Mouse (Mus musculus) G1E (cell line): ENCODE measurements around the gene Sfxn1. TPM values are rescaled to one million over a fixed set of nuclear protein-coding genes. Genes with fewer than 3 reads are reported as not detected.

ENCODE experiments used
- ATAC-seq: 2 replicates; pipeline ENCODE4 v1.8.0; 2016; ENCODE audit warnings: mild to moderate bottlenecking; ENCODE audit not compliant: insufficient number of reproducible peaks, poor library complexity, low FRiP score, severe bottlenecking; ENCODE audit errors: extremely low read depth
- DNase-seq: peaks from one replicate; pipeline ENCODE4 v3.0.0; 2012; ENCODE audit warnings: low spot score
- H3K27me3 ChIP-seq: 2 replicates; pipeline ENCODE4 v1.6.1; 2012; ENCODE audit warnings: mild to moderate bottlenecking, low read length, inconsistent platforms; ENCODE audit not compliant: insufficient read depth
- H3K36me3 ChIP-seq: replicated peaks from 2 replicates; pipeline ENCODE3; 2012; ENCODE audit warnings: mild to moderate bottlenecking, inconsistent platforms
- H3K4me1 ChIP-seq: 2 replicates; pipeline ENCODE4 v1.6.1; 2012; ENCODE audit warnings: low read depth, low read length, inconsistent platforms, mixed read lengths; ENCODE audit not compliant: insufficient read depth
- H3K4me3 ChIP-seq: 2 replicates; pipeline ENCODE4 v1.5.1; 2012; ENCODE audit warnings: low read depth, mild to moderate bottlenecking, inconsistent platforms, low read length, moderate library complexity, mixed read lengths
- H3K9me3 ChIP-seq: replicated peaks from 2 replicates; pipeline ENCODE4 v1.6.1; 2012; ENCODE audit warnings: inconsistent platforms
- CTCF ChIP-seq: IDR thresholded peaks from 2 replicates; pipeline ENCODE4 v1.5.1; 2012; ENCODE audit warnings: low read depth, low read length, inconsistent platforms, mixed read lengths
- GATA1 ChIP-seq: IDR thresholded peaks from 2 replicates; pipeline ENCODE4 v1.6.1; 2012; ENCODE audit warnings: borderline replicate concordance, low read length, inconsistent platforms, mixed read lengths
- GATA2 ChIP-seq: IDR thresholded peaks from 2 replicates; pipeline ENCODE4 v1.6.1; 2012; ENCODE audit warnings: low read depth, low read length, inconsistent platforms, borderline replicate concordance
- POLR2AphosphoS5 ChIP-seq: IDR thresholded peaks from 2 replicates; pipeline ENCODE4 v1.6.1; 2012; ENCODE audit warnings: low read depth, low read length, inconsistent platforms; ENCODE audit not compliant: insufficient replicate concordance
- TAL1 ChIP-seq: conservative IDR thresholded peaks from 2 replicates; pipeline ENCODE4 v1.6.1; 2012; ENCODE audit warnings: low read depth, low read length, inconsistent platforms, mixed read lengths
- polyA plus RNA-seq: library from polyadenylated mRNA; stranded (reverse); fragments of >175 nt; gene quantifications from 2 replicates; pipeline ENCODE4 v1.2.3, GENCODE M21; 2012
- total RNA-seq, 2 experiments: library from RNA; stranded (forward) in 1 of 2; stranded (reverse) in 1 of 2; fragments of 200-1000 nt in 1 of 2; fragments of >200 nt in 1 of 2; fragmentation: Nextera tagmentation in 1 of 2; gene quantifications; 2 replicates each; pipeline ENCODE4 v1.2.3; 2014 to 2017

Sfxn1 gene
- total and polyA plus RNA-seq, 3 experiments: 27.8 to 150 (median 89.2) TPM

DNA sequence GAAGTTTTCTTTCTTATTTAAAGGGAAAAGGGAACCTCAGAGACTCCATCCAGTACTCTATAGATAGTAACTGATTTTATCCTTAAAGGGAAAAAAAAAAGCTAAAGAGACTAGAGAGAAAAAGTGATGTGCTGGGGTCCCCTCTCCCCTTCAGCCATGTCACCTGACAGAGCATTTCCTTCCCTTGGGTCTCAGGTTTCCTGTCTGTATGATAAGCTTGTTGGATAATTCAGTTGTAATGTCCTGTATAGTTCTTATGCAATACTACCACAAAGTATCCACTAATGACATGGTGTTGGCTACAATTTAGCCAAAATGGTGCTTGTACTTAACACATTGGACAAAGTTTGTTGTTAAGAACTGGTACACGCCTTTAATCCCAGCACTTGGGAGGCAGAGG lies 9.1 kb downstream of the Sfxn1 start:
- peaks cover 21% of the 10 kb centered on the region for H3K4me1 ChIP-seq
- H3K36me3 ChIP-seq: peaks cover 90% of the 10 kb centered on the region
- DNase-seq: no peak
- TF ChIP-seq TAL1: no peak
- TF ChIP-seq POLR2AphosphoS5: no peak
- TF ChIP-seq GATA2: no peak
- no peak for TF ChIP-seq GATA1
- TF ChIP-seq CTCF: no peak
- H3K4me3 ChIP-seq: no peak overlapping the region
- ATAC-seq: no peak
- H3K27me3 ChIP-seq: no peaks in the 10 kb centered on the region
- H3K9me3 ChIP-seq: no peaks in the 10 kb centered on the region

DNA sequence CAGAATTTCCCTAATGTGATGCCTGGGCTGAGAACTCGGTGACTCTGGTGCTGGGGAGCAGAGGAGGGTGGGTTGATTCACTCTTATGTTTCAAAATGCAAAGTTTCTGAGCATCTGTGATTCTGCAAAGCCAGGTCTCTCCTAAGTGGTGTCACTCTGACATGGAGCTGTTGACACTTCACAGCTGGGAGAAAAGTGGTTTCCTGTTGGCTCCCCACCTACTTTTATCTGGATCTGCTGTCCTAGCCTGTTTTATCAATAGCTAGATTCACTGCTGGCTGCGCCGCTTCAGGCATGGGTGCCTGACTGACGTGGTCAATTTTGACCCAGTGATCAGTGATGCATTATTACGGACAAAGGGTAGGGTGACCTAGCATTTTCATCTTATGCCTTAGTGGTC lies 11.3 kb downstream of the Sfxn1 start:
- peaks cover 90% of the 10 kb centered on the region for H3K36me3 ChIP-seq
- H3K4me1 ChIP-seq: peaks cover 17% of the 10 kb centered on the region
- DNase-seq (no peak), ATAC-seq (no peak)
- no peaks in the 10 kb centered on the region for H3K9me3 ChIP-seq
- TF ChIP-seq GATA1 (no peak), TAL1 (no peak), GATA2 (no peak), POLR2AphosphoS5 (no peak), CTCF (no peak)
- H3K27me3 ChIP-seq: no peaks in the 10 kb centered on the region
- H3K4me3 ChIP-seq: no peak overlapping the region

DNA sequence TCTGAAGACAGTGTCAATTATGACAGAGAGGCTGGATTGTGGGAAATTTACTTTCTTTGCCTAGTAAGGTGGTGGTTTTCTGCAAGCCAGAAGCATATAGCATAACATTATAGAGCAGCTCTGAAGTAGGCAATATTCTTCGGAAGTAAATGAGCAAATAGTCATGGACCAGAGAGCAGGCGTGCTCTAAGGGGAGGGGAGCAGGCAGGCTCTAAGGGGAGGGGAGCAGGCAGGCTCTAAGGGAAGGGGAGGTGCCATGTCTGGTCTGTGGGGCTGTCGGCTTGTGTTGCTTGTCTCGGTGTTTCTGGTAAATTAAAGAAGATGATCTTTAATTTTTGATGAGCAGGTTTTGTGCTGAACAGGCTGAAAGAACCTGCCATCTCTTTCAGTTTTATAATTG lies 12.5 kb downstream of the Sfxn1 start:
- no peak overlapping the region for H3K4me3 ChIP-seq
- DNase-seq (no peak), ATAC-seq (no peak)
- H3K4me1 ChIP-seq: peaks cover 12% of the 10 kb centered on the region
- H3K27me3 ChIP-seq: no peaks in the 10 kb centered on the region
- TF ChIP-seq GATA2: no peak
- no peak for TF ChIP-seq GATA1
- no peaks in the 10 kb centered on the region for H3K9me3 ChIP-seq
- H3K36me3 ChIP-seq: peaks cover 93% of the 10 kb centered on the region

- peaks cover 93% of the 10 kb centered on the region for H3K36me3 ChIP-seq
- no peak overlapping the region for H3K4me3 ChIP-seq
- peaks cover 6% of the 10 kb centered on the region; the same call in 1 of the 2 replicates for H3K4me1 ChIP-seq
- ATAC-seq (no peak), DNase-seq (no peak)
- no peaks in the 10 kb centered on the region for H3K27me3 ChIP-seq
- H3K9me3 ChIP-seq: no peaks in the 10 kb centered on the region
- TF ChIP-seq GATA1 (no peak), GATA2 (no peak), CTCF (no peak), TAL1 (no peak)
Measured at GRCm38 (mm10) chr13:54084826-54085225, 13.2 kb downstream of the Sfxn1 start.

DNA sequence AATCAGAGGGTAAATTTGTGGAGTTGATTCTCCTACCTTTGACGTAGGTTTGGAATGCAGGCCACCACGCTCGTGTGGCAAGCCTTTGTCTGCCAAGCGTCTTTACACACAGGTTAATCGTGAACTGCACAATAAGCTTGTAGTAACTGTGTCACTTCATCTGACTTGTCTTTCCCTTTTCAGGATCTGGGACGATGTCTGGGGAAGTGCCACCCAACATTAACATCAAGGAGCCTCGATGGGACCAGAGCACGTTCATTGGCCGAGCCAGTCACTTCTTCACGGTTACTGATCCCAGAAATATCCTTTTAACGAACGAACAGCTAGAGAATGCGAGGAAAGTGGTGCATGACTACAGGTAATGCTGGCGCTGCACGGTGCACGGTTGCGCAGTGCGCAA lies 13.6 kb downstream of the Sfxn1 start:
- no peak for ATAC-seq
- TF ChIP-seq POLR2AphosphoS5: no peak
- TF ChIP-seq TAL1: no peak
- no peak for TF ChIP-seq CTCF
- peaks cover 93% of the 10 kb centered on the region for H3K36me3 ChIP-seq

DNA sequence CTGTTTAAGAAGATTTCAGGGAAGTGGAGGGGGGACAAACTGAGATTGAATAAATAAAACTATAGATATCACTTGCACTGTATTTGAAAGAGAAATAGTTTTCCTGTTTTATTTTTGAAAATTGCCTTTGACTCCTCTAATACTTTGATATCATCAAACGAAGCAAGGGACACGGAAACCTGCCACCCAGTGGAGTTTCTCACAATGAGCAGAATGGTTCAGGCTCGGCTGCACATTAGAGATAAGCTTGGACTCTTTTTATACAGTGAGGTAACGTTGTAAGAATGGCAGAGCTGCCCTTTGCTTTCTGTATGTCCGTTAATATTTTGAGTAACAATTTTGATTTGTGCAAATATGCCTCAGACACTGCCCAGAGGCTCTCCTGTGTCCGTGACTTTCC lies 20.1 kb downstream of the Sfxn1 start:
- TF ChIP-seq CTCF: no peak
- no peak for TF ChIP-seq GATA1
- TF ChIP-seq GATA2: no peak
- TF ChIP-seq POLR2AphosphoS5: no peak
- TF ChIP-seq TAL1: no peak
- ATAC-seq: no peak
- peaks cover 99% of the 10 kb centered on the region for H3K36me3 ChIP-seq

More for the DNA sequence above, 13.6 kb downstream of the Sfxn1 start:
- DNase-seq: no peak
- Histone ChIP-seq H3K9me3 (no peaks in the 10 kb centered on the region), H3K27me3 (no peaks in the 10 kb centered on the region), H3K4me3 (no peak overlapping the region), H3K4me1 (peaks cover 3% of the 10 kb centered on the region; the same call in 1 of the 2 replicates)

DNA sequence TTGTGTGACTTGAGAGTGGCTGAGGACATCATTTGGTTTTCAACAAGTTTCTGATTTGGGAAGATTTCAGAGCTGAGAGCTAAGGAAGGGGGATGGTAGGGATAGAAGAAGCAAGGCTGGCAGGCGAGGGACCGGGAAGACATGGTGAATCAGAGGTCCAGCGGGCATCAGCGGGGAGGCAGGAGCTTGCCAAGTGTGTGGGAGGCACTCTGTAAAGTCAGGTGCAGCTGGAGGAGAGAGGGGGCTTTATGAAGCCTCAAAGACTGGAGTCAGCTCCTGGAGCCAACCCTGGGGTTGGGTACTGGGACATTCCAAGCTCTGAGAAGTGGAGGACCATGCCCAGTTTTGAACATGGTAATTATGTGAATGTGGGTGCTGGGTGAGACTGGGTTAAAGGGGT lies 22.7 kb downstream of the Sfxn1 start:
- Histone ChIP-seq H3K4me1 (peaks cover 5% of the 10 kb centered on the region; the same call in 1 of the 2 replicates), H3K27me3 (no peaks in the 10 kb centered on the region), H3K4me3 (no peak overlapping the region), H3K36me3 (peaks cover 99% of the 10 kb centered on the region), H3K9me3 (no peaks in the 10 kb centered on the region)
- TF ChIP-seq GATA2 (no peak), GATA1 (no peak), TAL1 (no peak), POLR2AphosphoS5 (no peak), CTCF (no peak)
- ATAC-seq (no peak), DNase-seq (no peak)

More for the DNA sequence above, 20.1 kb downstream of the Sfxn1 start:
- no peaks in the 10 kb centered on the region for H3K9me3 ChIP-seq
- H3K4me1 ChIP-seq: peaks cover 5% of the 10 kb centered on the region; the same call in 1 of the 2 replicates
- H3K4me3 ChIP-seq: no peak overlapping the region
- no peaks in the 10 kb centered on the region for H3K27me3 ChIP-seq
- DNase-seq: no peak
